Mouse (Mus musculus) layer of hippocampus, adult 8-10 months (tissue): ENCODE measurements at regions not wholly inside any gene's neighbourhood (a gene's known extent, or its start where the extent isn't known, plus 50 kb on each side); places are given as distances from the start of the nearest gene placed in this dataset.
"Not testable (repeated sequence)": the region's sequence is repeated elsewhere in the genome, so short reads cannot be mapped to it uniquely, and the experiment has no call there.

Source experiments
- DNase-seq, 2 experiments: peaks; one replicate each; pipeline ENCODE4 v3.0.0; 2022; ENCODE audit warnings: low spot score in 2 of 2

- not testable (repeated sequence) for DNase-seq
These were observed 124.7 kb upstream of the Fgf14 start for GRCm38 (mm10) chr14:124801589-124801988.

DNA sequence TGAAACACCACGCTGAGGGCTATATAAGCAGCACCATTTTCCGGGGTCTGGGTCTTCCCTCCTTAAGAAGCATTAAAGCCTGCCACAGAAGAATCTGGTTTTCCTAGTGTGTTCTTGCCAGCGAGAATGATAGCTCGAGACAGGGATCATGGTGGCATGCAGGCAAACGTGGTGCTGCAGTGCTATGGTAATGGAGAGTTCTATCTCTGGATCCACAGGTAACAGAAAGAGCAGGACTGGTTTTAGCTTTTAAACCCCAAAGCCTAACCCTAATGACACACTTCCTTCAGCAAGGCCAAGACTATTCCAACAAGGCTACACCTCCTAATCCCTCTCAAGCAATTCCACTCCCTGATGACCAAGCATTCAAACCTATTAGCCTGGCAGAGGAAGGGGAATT lies 123.5 kb upstream of the Fgf14 start:
- DNase-seq = no peak

DNA sequence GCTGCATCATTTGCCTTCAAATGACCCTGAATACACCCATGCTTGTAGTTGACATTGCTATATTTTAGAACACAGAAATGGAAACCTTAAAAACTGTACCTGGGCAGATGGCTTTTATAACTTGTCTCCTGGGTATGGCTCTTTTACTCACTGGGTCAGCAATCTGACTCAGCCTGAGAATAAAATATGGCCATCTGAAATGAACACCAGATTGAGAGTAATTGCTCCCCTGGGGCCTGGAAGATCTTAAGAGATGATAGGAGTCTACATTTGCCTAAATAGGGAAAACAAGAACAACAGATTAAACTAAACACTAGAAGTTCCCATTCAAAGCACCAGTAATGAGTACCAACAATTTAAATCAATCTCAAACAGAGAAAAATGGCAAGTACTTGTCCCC lies 98.5 kb upstream of the Fgf14 start:
- no peak for DNase-seq

DNA sequence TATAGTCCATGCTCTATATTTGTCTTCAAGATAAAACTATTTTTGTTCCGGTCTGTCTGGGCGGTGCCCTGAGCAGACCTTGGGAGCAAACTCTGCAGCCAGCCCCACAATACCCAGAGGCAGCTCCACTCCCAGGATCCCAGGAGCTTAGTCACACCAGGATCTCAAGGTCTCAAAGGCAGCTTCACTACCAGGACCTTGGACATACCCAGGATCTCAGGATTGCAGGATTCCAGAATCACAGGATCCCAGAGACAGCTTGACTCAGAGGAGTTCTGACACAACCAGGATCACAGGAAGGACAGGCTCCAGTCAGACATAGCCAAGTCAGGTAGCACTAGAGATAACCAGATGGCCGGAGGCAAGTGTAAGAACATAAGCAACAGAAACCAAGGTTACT lies 91.1 kb upstream of the Fgf14 start:
- DNase-seq = no peak

DNA sequence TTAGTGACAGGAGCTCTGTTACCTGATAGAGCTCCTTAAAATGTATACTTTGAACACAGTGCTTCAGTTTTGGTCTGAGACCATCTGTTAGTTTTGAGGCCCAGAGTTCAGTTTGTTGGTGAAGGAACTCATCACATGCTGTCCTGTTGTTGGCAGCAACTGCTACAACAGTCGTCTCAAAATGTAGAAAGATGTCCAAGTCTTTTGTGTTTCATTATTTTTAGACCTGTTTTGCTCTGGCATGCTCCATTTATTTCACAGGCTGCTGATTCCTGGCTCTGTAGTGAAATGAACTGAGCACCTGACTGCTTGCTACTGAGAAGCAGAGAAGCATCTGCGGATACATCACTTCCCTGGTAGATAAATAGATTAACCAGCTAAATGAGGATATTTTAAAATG lies 90.3 kb upstream of the Fgf14 start:
- DNase-seq = no peak

DNA sequence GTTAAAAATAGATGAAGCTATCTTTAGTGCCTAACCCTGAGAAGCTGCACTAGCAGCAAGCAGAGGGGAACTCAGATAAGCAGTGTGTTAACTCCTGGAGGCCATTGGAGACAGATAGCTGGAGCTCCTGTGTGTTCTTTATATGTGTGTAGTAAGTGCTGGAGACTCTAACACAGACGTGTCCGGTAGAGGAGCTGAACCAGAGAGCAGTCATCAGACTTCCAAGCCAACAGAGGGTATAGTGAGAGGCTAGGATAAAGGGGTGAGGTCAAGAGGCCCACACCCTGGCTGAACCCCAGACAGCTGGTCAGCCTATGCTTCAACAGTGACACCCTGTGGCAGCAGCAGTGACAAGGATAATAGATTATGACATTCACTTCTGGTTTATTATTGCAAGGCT lies 65.6 kb upstream of the Fgf14 start:
- DNase-seq = peak in 1 of 2 experiments; percentile 16
